Mouse (Mus musculus) CD8-positive naive resting alpha-beta T cell, adult 57 days (primary cell): Measurements from ENCODE around the gene Dek. TPM values are rescaled to one million over a fixed set of nuclear protein-coding genes. Genes with fewer than 3 reads are reported as not detected.

Source experiments
- total RNA-seq: library from RNA; stranded (reverse); gene quantifications from one replicate; pipeline ENCODE4 v1.2.4, GENCODE M21; 2023

Dek gene
- total RNA-seq = 112 TPM

GRCm38 (mm10) chr13:47105711-47106579 is at the start of gene Dek:
Gene Dek, minus strand, starts transcription at chr13:47106201.

DNA sequence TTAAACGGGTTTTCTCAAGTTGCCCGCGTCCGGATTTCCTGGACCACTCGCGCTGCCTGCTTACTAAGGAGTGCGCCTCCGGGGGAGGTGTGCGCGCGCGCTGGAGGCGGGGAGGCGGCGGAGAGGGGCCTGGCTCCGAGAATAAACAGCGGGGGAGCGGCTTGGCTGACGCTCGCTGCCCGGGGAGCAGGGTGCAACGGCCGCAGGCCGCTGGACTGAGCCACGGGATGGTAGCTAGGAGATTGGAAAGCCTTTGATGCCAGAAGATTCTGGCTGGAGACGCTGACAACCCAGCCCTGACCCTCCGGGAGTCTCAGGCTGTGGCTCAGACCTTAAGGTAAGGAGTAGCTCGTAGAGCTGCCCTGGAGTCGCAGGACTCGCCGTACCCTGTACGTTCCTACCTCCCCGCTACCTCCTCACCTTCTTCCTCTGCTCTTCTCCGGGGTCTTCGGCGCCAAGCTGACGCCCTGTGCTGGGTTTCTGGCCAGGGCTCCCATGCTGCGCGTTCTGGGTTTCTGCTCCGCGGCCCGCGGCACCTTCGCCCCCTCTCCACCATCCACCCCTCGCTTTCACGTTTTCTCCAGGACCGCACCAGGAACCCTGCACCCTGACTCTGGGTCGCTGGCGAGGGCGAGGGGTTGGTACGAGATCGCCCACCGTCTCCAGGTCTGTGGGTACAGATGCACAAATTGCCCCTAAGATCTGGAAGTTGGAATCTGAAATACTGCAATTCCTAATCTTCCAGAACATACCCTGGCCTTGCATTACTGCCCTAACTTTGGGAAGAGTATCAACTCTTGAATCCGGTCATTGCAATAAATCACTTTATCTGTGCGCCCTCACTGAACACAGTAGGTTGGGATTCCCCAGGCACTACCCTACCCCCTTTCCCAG is 16.8 kb upstream of the Dek start, which contains the start of gene Rnf144b:
TSS of gene Rnf144b (plus strand) at position 120 of the 894 bp plus-strand sequence.

DNA sequence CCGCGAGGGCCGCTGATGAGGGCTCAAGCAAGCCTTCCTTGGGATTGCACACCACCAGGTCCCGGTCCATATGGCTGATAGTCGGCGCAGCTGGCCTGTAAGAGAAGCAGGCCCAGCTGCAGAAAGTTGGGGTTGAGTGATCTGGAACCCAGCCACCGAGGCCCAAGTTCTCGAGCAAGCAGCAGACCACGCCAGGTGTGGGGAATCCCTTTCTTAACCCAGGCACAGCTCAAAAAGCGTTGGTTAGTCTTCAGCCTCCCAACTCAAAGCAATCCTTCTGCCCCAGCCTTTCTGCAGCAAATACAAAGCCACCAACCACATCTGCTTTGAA is 61.4 kb downstream of the Dek start, which contains the start of gene Tpmt:
TSS of gene Tpmt (minus strand) at position 121 of the 331 bp plus-strand sequence.

GRCm38 (mm10) chr13:47043030-47043680 is 62.8 kb downstream of the Dek start, which contains the start of gene Kdm1b:
Gene Kdm1b, plus strand, starts transcription at chr13:47043499.

Other genes with a start within 250 kb of the Dek start
- gene Kif13a, start 176.3 kb downstream of the Dek start, total RNA-seq = 4.2 TPM
- gene Nhlrc1, start 91.4 kb downstream of the Dek start, total RNA-seq = 2.3 TPM
- gene Kdm1b, start 62.7 kb downstream of the Dek start, total RNA-seq = 20.1 TPM
- 2.0 TPM for gene Tpmt, start 61.5 kb downstream of the Dek start, total RNA-seq
- 0.95 TPM for gene Rnf144b, start 16.5 kb upstream of the Dek start, total RNA-seq